Mouse (Mus musculus) CH12.LX (cell line): ENCODE data around the gene Cnst.

Experiments
- CHD2 ChIP-seq: IDR thresholded peaks from 2 replicates; pipeline ENCODE4 v1.6.1; 2011; ENCODE audit warnings: low read length, improper control_type of control experiment
- CTCF ChIP-seq, 2 experiments: IDR thresholded peaks in 1 of 2; conservative IDR thresholded peaks in 1 of 2; 2 replicates each; pipeline ENCODE4 v1.5.1; 2011 to 2012; ENCODE audit warnings: low read depth in 2 of 2, low read length in 2 of 2, improper control_type of control experiment in 1 of 2, inconsistent platforms in 1 of 2, mild to moderate bottlenecking in 1 of 2, moderate library complexity in 1 of 2
- SMC3 ChIP-seq: IDR thresholded peaks from 2 replicates; pipeline ENCODE4 v1.6.1; 2011; ENCODE audit warnings: low read depth, low read length, improper control_type of control experiment
- ZNF384 ChIP-seq: IDR thresholded peaks from 2 replicates; pipeline ENCODE4 v1.6.1; 2012; ENCODE audit warnings: low read depth, low read length, improper control_type of control experiment, inconsistent platforms

GRCm38 (mm10) chr1:179649324-179649723 is 103.2 kb downstream of the Cnst start:
- no peak for TF ChIP-seq CTCF (conservative IDR thresholded peaks at IDR 0.05 in 1 of 2, IDR thresholded peaks at IDR 0.05 in 1 of 2; ENCODE audit: low read depth in 2 of 2, low read length in 2 of 2)
- no peak for TF ChIP-seq CHD2
- TF ChIP-seq ZNF384, result no peak
- no peak for TF ChIP-seq SMC3
